Mouse (Mus musculus): Measurements from ENCODE around the gene Scfd2. TPM values are rescaled to one million over a fixed set of nuclear protein-coding genes. Genes with fewer than 3 reads are reported as not detected.

Gene Scfd2
- polyA plus RNA-seq, 1 experiment from 2014 or later, result 20.6 TPM

- Histone ChIP-seq H3K36me3 (no peaks in the 10 kb centered on the region), H3K9me3 (replicated peaks) (no peaks in the 10 kb centered on the region), H3K4me1 (no peaks in the 10 kb centered on the region; the same call in 1 of the 2 replicates), H3K4me2 (no peak overlapping the region), H3K9ac (replicated peaks) (no peak overlapping the region), H3K27ac (replicated peaks) (no peak overlapping the region), H3K4me3 (replicated peaks) (no peak overlapping the region), H3K27me3 (replicated peaks) (no peaks in the 10 kb centered on the region)
- 59% methylated on average over 1 of the region's 1 CpGs for WGBS
- ATAC-seq (ENCODE audit: low FRiP score), result no peak
These were observed 264.4 kb downstream of the Scfd2 start for GRCm38 (mm10) chr5:74267196-74267595.

DNA sequence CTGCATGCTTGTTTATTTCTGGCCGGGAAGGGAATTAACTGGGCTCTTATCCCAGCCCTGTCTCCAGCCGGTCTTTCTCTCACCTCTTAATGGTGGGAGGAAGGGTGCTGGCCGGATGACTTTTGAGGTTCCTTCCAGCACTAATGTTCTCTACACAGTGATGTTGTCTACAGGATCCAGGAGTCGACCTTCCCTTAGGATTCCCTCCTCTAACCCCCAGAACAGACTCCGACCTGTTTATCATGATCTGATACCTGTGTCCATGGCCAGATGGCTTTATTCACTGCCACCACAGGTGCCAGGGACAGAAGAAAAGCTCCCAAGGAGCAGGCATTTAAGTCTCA, 265.1 kb downstream of the Scfd2 start:
- no peak overlapping the region for H3K27ac ChIP-seq (replicated peaks)
- H3K36me3 ChIP-seq, result no peaks in the 10 kb centered on the region
- no peak overlapping the region for H3K9ac ChIP-seq (replicated peaks)
- H3K4me3 ChIP-seq (replicated peaks), result no peak overlapping the region
- H3K4me1 ChIP-seq, result no peaks in the 10 kb centered on the region; the same call in 1 of the 2 replicates
- WGBS, result 53% methylated on average over 5 of the region's 5 CpGs
- H3K27me3 ChIP-seq (replicated peaks), result no peaks in the 10 kb centered on the region
- ATAC-seq (ENCODE audit: low FRiP score), result no peak
- no peaks in the 10 kb centered on the region for H3K9me3 ChIP-seq (replicated peaks)
- no peak overlapping the region for H3K4me2 ChIP-seq

GRCm38 (mm10) chr5:74265601-74266475, 265.7 kb downstream of the Scfd2 start:
- Histone ChIP-seq H3K4me3 (replicated peaks) (no peak overlapping the region), H3K9ac (replicated peaks) (no peak overlapping the region), H3K4me2 (no peak overlapping the region), H3K4me1 (peaks cover 6% of the 10 kb centered on the region; the same call in 1 of the 2 replicates), H3K27me3 (replicated peaks) (no peaks in the 10 kb centered on the region), H3K9me3 (replicated peaks) (no peaks in the 10 kb centered on the region), H3K27ac (replicated peaks) (no peak overlapping the region), H3K36me3 (no peaks in the 10 kb centered on the region)
- WGBS, result 47% methylated on average over 13 of the region's 13 CpGs
- ATAC-seq (ENCODE audit: low FRiP score), result no peak

- no peak for ATAC-seq (ENCODE audit: low FRiP score)
- H3K27ac ChIP-seq (replicated peaks), result no peak overlapping the region
- peaks cover 12% of the 10 kb centered on the region; the same call in 1 of the 2 replicates for H3K4me1 ChIP-seq
- H3K9me3 ChIP-seq (replicated peaks), result no peaks in the 10 kb centered on the region
- no peak overlapping the region for H3K9ac ChIP-seq (replicated peaks)
- no peak overlapping the region for H3K4me2 ChIP-seq
- no peaks in the 10 kb centered on the region for H3K36me3 ChIP-seq
- WGBS, result 78% methylated on average over 6 of the region's 6 CpGs
- H3K27me3 ChIP-seq (replicated peaks), result no peaks in the 10 kb centered on the region
- H3K4me3 ChIP-seq (replicated peaks), result no peak overlapping the region
These were observed 266.4 kb downstream of the Scfd2 start for GRCm38 (mm10) chr5:74265151-74265550.

- WGBS, result 89% methylated on average over 4 of the region's 4 CpGs
- no peak overlapping the region for H3K27ac ChIP-seq (replicated peaks)
- H3K9ac ChIP-seq (replicated peaks), result no peak overlapping the region
- no peaks in the 10 kb centered on the region for H3K9me3 ChIP-seq (replicated peaks)
- peaks cover 13% of the 10 kb centered on the region; the same call in 1 of the 2 replicates for H3K4me1 ChIP-seq
- H3K4me2 ChIP-seq, result no peak overlapping the region
- no peak overlapping the region for H3K4me3 ChIP-seq (replicated peaks)
- no peaks in the 10 kb centered on the region for H3K27me3 ChIP-seq (replicated peaks)
- H3K36me3 ChIP-seq, result no peaks in the 10 kb centered on the region
- no peak for ATAC-seq (ENCODE audit: low FRiP score)
These were observed 267.0 kb downstream of the Scfd2 start for GRCm38 (mm10) chr5:74264541-74264940.

GRCm38 (mm10) chr5:74261016-74261415, 270.5 kb downstream of the Scfd2 start:
- ATAC-seq (ENCODE audit: low FRiP score), result no peak
- Histone ChIP-seq H3K9ac (replicated peaks) (no peak overlapping the region), H3K4me1 (peaks cover 13% of the 10 kb centered on the region; the same call in 1 of the 2 replicates), H3K9me3 (replicated peaks) (no peaks in the 10 kb centered on the region), H3K36me3 (no peaks in the 10 kb centered on the region), H3K27me3 (replicated peaks) (no peaks in the 10 kb centered on the region), H3K4me3 (replicated peaks) (no peak overlapping the region), H3K27ac (replicated peaks) (no peak overlapping the region), H3K4me2 (no peak overlapping the region)
- 26% methylated on average over 6 of the region's 6 CpGs for WGBS

GRCm38 (mm10) chr5:74260378-74260809, 271.2 kb downstream of the Scfd2 start:
- no peak for ATAC-seq (ENCODE audit: low FRiP score)
- Histone ChIP-seq H3K36me3 (no peaks in the 10 kb centered on the region), H3K27ac (replicated peaks) (no peak overlapping the region), H3K4me1 (peaks cover 13% of the 10 kb centered on the region; the same call in 1 of the 2 replicates), H3K27me3 (replicated peaks) (no peaks in the 10 kb centered on the region), H3K9ac (replicated peaks) (no peak overlapping the region), H3K4me2 (no peak overlapping the region), H3K9me3 (replicated peaks) (no peaks in the 10 kb centered on the region), H3K4me3 (replicated peaks) (no peak overlapping the region)
- 43% methylated on average over 9 of the region's 9 CpGs for WGBS

DNA sequence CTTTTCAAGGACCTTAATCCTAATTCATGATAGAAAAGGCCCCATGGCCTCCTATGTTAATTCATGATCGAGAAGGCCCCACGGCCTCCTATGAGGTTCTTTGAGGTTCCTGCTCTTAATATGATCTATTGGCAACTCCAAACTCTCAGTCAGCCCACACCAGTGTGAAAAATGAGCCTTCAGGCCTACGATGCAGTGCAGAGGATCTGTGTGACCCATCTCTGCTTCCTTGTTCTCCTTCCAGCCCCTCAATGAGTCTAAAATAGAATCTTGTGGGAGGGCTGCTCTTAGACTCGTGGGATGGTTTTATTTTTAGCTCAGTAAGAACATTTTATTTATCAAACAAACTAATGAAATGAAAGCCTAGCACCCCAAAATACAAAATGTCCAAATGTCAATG, 274.9 kb downstream of the Scfd2 start:
- Histone ChIP-seq H3K9ac (replicated peaks) (no peak overlapping the region), H3K4me3 (replicated peaks) (no peak overlapping the region), H3K4me2 (no peak overlapping the region), H3K4me1 (peaks cover 17% of the 10 kb centered on the region; the same call in 1 of the 2 replicates), H3K36me3 (no peaks in the 10 kb centered on the region), H3K27ac (replicated peaks) (no peak overlapping the region), H3K9me3 (replicated peaks) (no peaks in the 10 kb centered on the region), H3K27me3 (replicated peaks) (no peaks in the 10 kb centered on the region)
- WGBS, result 70% methylated on average over 4 of the region's 4 CpGs
- no peak for ATAC-seq (ENCODE audit: low FRiP score)

- no peak overlapping the region for H3K4me3 ChIP-seq (replicated peaks)
- no peak for ATAC-seq (ENCODE audit: low FRiP score)
- H3K27ac ChIP-seq (replicated peaks), result no peak overlapping the region
- no peaks in the 10 kb centered on the region for H3K9me3 ChIP-seq (replicated peaks)
- H3K36me3 ChIP-seq, result no peaks in the 10 kb centered on the region
- H3K4me1 ChIP-seq, result 0 out of 2 replicates have a peak, but pooled peaks cover 4% of the 10 kb centered on the region
- no peaks in the 10 kb centered on the region for H3K27me3 ChIP-seq (replicated peaks)
- 32% methylated on average over 1 of the region's 1 CpGs for WGBS
- no peak overlapping the region for H3K9ac ChIP-seq (replicated peaks)
- no peak overlapping the region for H3K4me2 ChIP-seq
These were observed 276.6 kb downstream of the Scfd2 start for GRCm38 (mm10) chr5:74254996-74255395.

DNA sequence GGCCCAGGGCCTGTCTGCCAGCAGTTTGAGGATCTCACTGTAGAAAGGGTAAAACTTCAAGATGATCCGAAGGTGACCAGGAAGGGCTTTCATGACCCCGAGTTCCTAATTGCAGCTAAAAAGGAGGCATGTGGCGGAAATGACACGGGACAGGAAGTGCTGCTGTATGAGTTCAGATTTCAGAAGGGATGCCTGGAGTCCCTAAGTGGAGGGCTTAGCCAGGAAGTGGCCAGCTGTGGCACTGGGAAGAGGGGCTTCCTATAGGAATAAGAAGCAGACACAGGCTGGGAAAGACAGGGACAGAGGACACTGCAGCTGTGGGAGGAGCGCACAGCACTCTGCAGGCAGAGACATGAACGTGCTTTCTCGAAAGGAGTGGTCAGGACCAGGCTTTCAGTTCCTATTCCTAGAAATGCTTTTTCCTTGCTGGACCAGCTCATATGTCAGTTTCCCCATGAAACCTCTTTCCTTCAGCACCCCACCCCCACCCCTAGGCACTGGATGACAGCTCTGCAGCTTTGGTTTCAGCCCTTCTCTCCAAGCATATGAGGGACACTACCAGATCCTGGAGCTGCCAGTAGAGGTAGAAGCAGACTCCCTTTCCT, 277.7 kb downstream of the Scfd2 start:
- no peak for ATAC-seq (ENCODE audit: low FRiP score)
- no peak overlapping the region for H3K9ac ChIP-seq (replicated peaks)
- H3K9me3 ChIP-seq (replicated peaks), result no peaks in the 10 kb centered on the region
- no peak overlapping the region for H3K27ac ChIP-seq (replicated peaks)
- no peak overlapping the region for H3K4me3 ChIP-seq (replicated peaks)
- no peaks in the 10 kb centered on the region for H3K36me3 ChIP-seq
- H3K27me3 ChIP-seq (replicated peaks), result no peaks in the 10 kb centered on the region
- H3K4me2 ChIP-seq, result no peak overlapping the region
- 0 out of 2 replicates have a peak, but pooled peaks cover 4% of the 10 kb centered on the region for H3K4me1 ChIP-seq
- WGBS, result 77% methylated on average over 7 of the region's 7 CpGs

DNA sequence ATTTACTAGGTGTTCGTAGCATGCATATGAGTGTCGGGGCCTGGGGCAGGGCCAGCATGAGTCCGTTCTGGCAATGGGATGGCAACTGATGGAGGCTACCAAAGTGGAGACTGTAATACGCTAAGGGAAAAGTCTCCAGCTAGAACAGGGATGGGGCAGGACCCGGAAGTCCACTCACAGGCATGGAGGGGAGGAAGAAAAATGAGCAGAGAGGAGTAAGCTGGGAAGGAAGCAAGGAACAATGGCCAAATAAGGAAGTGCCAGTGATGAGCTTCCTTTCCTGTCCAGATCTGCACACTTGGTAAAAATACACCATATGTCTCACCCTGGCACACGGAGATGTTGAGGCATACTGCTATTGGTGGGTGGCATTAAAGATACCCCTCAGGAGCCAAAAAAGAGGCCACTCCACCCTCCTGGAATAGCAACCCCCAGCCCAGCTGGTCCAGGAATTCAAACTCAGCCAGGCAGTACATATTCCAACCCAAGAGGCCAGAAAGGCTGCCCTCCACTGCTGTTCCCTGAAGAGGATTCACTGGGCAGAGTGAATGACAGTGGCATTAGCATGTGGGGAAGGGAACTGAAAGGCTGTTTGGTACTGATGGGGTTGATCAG, 278.8 kb downstream of the Scfd2 start:
- WGBS, result 80% methylated on average over 6 of the region's 6 CpGs
- Histone ChIP-seq H3K4me3 (replicated peaks) (no peak overlapping the region), H3K27me3 (replicated peaks) (no peaks in the 10 kb centered on the region), H3K4me1 (0 out of 2 replicates have a peak, but pooled peaks cover 4% of the 10 kb centered on the region), H3K9me3 (replicated peaks) (no peaks in the 10 kb centered on the region), H3K36me3 (no peaks in the 10 kb centered on the region), H3K4me2 (no peak overlapping the region), H3K9ac (replicated peaks) (no peak overlapping the region), H3K27ac (replicated peaks) (no peak overlapping the region)
- no peak for ATAC-seq (ENCODE audit: low FRiP score)
